Mouse (Mus musculus) limb, embryonic 12.5 days (tissue): ENCODE data around the gene Gm49601. TPM values are rescaled to one million over a fixed set of nuclear protein-coding genes. Genes with fewer than 3 reads are reported as not detected.

Experiments used
- ATAC-seq: fragments of 200-750 bp; cut with Nextera tagmentation; 2 replicates; pipeline ENCODE4 v1.8.0; 2017; ENCODE audit warnings: low read depth, moderate TSS enrichment; ENCODE audit not compliant: insufficient number of reproducible peaks, insufficient read depth, low FRiP score, low TSS enrichment
- H3K27ac ChIP-seq: fragments of 300-500 bp; sonication (generic); 2 replicates; pipeline ENCODE4 v1.5.1; 2016; ENCODE audit warnings: mild to moderate bottlenecking, moderate library complexity
- H3K27me3 ChIP-seq: fragments of 300-500 bp; sonication (generic); 2 replicates; pipeline ENCODE4 v1.6.1; 2016; ENCODE audit warnings: mild to moderate bottlenecking, moderate library complexity
- H3K36me3 ChIP-seq: fragments of 300-500 bp; sonication (generic); 2 replicates; pipeline ENCODE4 v1.6.1; 2016; ENCODE audit warnings: mild to moderate bottlenecking, moderate library complexity
- H3K4me1 ChIP-seq: fragments of 300-500 bp; sonication (generic); replicated peaks from 2 replicates; pipeline ENCODE4 v1.6.1; 2016
- H3K4me2 ChIP-seq: fragments of 300-500 bp; sonication (generic); 2 replicates; pipeline ENCODE4 v1.6.1; 2016; ENCODE audit warnings: mild to moderate bottlenecking, moderate library complexity
- H3K4me3 ChIP-seq: fragments of 300-500 bp; sonication (generic); replicated peaks from 2 replicates; pipeline ENCODE4 v1.5.1; 2016; ENCODE audit warnings: mild to moderate bottlenecking
- H3K9ac ChIP-seq: fragments of 300-500 bp; sonication (generic); replicated peaks from 2 replicates; pipeline ENCODE4 v1.6.1; 2016; ENCODE audit warnings: mild to moderate bottlenecking, moderate library complexity
- H3K9me3 ChIP-seq: fragments of 300-500 bp; sonication (generic); 2 replicates; pipeline ENCODE4 v1.6.1; 2016; ENCODE audit warnings: mild to moderate bottlenecking, moderate library complexity
- WGBS: fragments of 180-500 bp; shearing (Covaris S2); methylation state at CpG from one replicate; pipeline ENCODE4 v1.1.7; 2016; 5-methylcytosine and 5-hydroxymethylcytosine counted together
- polyA plus RNA-seq: library from polyadenylated mRNA; unstranded; fragments of >200 nt; fragmentation: Nextera tagmentation; extraction: Ambion mirVana; gene quantifications from 2 replicates; pipeline ENCODE4 v1.2.1, GENCODE M21; 2016

Gm49601 gene
- polyA plus RNA-seq, 1 experiment from 2014 or later: 5.2 TPM

DNA sequence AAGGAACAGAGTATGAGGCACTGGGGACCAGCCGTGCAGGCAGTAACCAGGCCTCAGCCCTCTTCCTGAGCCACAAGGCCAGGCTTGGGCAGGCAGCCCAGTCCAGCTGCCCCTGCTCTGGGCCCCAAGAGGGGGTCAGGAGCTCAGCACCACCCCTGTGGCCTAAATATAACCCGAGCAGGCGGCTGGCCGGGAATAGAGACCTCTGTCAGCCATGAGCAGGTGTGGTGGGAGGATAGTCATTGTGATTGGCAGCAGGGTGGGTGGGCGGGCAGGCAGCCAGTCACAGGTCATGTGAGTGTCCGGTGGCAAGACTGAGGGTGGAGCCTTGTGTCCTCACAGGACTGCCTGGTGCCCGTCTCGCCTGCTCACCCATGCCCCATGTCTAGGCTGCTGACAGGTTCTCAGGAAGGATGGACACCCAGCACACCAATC lies 21.9 kb downstream of the Gm49601 start:
- no peaks in the 10 kb centered on the region for H3K36me3 ChIP-seq
- no peak overlapping the region for H3K4me3 ChIP-seq
- H3K9ac ChIP-seq: no peak overlapping the region
- 0 out of 2 replicates have a peak, but pooled peaks have one; percentile 17 for ATAC-seq
- H3K4me1 ChIP-seq: peaks cover 35% of the 10 kb centered on the region
- 0 out of 2 replicates have a peak overlapping the region, but pooled peaks have one; percentile 56 for H3K27ac ChIP-seq
- H3K9me3 ChIP-seq: no peaks in the 10 kb centered on the region
- H3K4me2 ChIP-seq: no peak overlapping the region
- peaks cover 37% of the 10 kb centered on the region for H3K27me3 ChIP-seq
- 54% methylated on average over 8 of the region's 8 CpGs for WGBS

DNA sequence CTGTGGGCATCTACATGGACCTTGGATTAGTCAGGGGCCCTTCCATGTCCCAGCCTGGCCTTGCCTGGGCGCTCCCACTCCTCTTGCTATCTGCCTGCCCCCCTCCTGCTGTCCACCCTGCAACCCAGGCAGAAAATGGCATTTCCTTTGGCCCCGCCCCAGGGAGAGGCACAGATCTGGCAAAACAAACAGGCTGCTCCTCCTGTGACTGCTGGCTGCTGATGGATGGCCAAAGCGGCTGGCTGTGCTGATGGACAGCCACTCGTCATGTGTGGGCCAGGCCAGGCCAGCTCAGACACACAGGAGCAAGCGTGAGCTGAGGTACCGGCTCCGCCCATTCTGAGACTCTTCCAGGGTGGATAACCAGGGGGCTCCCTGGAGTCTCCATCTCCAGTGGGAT lies 24.8 kb downstream of the Gm49601 start:
- ATAC-seq: no peak
- H3K4me2 ChIP-seq: no peak overlapping the region
- peaks cover 21% of the 10 kb centered on the region for H3K4me1 ChIP-seq
- no peak overlapping the region for H3K4me3 ChIP-seq
- H3K27ac ChIP-seq: 0 out of 2 replicates have a peak overlapping the region, but pooled peaks have one; percentile 69
- no peaks in the 10 kb centered on the region for H3K36me3 ChIP-seq
- no peaks in the 10 kb centered on the region for H3K9me3 ChIP-seq
- 65% methylated on average over 7 of the region's 7 CpGs for WGBS
- H3K9ac ChIP-seq: no peak overlapping the region
- H3K27me3 ChIP-seq: peaks cover 35% of the 10 kb centered on the region

DNA sequence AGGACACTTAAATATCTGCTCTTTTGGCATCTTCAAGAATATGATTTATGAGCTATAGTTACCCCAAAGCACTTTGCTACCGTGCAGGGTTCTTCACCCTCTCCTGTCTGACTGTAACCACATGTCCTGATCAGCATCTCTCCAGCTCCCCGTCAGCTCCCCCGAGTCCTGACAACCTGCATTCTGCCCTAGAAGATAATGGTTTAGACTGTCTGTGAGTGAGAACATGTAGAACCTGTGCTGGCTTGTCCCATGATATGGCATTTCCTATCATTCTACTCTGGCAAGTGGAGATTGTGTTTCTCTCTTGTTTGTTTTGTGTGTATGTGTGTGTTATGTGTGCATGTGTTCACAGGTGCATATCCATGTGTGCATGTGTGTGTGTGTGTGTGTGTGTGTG lies 28.2 kb downstream of the Gm49601 start:
- Histone ChIP-seq H3K9ac (no peak overlapping the region), H3K27me3 (peaks cover 54% of the 10 kb centered on the region), H3K4me1 (peaks cover 17% of the 10 kb centered on the region), H3K9me3 (no peaks in the 10 kb centered on the region), H3K27ac (no peak overlapping the region), H3K4me3 (no peak overlapping the region), H3K36me3 (no peaks in the 10 kb centered on the region), H3K4me2 (no peak overlapping the region)
- WGBS: 70% methylated on average over 3 of the region's 3 CpGs
- no peak for ATAC-seq

DNA sequence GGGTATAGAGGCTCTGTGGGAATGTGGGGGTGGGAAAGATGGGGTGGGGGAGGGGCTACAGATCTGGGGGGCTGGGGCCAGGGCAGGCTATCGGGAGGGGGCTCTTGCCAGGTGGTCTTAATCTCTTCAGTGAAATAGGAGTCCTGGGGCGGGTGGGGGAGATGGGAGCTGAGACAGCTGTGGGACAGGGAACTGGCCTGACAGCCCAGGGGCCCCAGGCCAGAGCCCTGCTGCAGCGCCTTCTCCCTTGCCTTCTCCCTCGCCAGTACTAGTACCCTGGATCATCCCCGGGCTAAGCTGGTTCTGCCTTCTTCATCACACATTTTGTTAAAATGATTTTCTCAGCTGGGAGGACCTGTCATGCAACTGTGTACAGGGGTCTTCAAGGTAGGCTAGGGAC lies 30.0 kb downstream of the Gm49601 start:
- H3K4me1 ChIP-seq: peaks cover 12% of the 10 kb centered on the region
- 0 out of 2 replicates have a peak, but pooled peaks have one; percentile 38 for ATAC-seq
- WGBS: 34% methylated on average over 5 of the region's 5 CpGs
- no peak overlapping the region for H3K4me3 ChIP-seq
- H3K36me3 ChIP-seq: no peaks in the 10 kb centered on the region
- H3K4me2 ChIP-seq: no peak overlapping the region
- H3K27me3 ChIP-seq: peaks cover 70% of the 10 kb centered on the region
- H3K9me3 ChIP-seq: no peaks in the 10 kb centered on the region
- no peak overlapping the region for H3K27ac ChIP-seq
- H3K9ac ChIP-seq: no peak overlapping the region

DNA sequence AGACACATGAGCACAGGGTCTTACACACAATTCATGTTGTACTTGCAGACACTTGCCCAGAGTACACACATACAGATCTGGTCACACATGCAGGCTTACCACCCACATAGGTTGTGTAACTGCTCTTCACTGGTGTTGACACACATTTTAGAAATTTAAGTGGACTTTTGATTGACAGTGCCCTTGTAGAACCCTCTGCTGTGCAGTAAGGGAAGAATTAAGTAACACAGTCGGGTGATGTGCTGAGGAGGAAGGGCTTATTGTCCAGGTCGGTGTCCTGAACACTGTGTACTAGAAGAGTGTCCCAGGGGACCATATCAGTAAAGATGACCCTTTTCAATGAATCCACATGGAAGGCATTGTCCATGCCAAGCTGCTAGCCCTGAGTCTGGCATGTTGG lies 32.3 kb downstream of the Gm49601 start:
- H3K4me1 ChIP-seq: peaks cover 26% of the 10 kb centered on the region
- WGBS: 78% methylated on average over 2 of the region's 2 CpGs
- no peak overlapping the region for H3K27ac ChIP-seq
- no peak overlapping the region for H3K9ac ChIP-seq
- H3K4me2 ChIP-seq: no peak overlapping the region
- no peak overlapping the region for H3K4me3 ChIP-seq
- peaks cover 85% of the 10 kb centered on the region for H3K27me3 ChIP-seq
- no peaks in the 10 kb centered on the region for H3K36me3 ChIP-seq
- no peak for ATAC-seq
- no peaks in the 10 kb centered on the region for H3K9me3 ChIP-seq

DNA sequence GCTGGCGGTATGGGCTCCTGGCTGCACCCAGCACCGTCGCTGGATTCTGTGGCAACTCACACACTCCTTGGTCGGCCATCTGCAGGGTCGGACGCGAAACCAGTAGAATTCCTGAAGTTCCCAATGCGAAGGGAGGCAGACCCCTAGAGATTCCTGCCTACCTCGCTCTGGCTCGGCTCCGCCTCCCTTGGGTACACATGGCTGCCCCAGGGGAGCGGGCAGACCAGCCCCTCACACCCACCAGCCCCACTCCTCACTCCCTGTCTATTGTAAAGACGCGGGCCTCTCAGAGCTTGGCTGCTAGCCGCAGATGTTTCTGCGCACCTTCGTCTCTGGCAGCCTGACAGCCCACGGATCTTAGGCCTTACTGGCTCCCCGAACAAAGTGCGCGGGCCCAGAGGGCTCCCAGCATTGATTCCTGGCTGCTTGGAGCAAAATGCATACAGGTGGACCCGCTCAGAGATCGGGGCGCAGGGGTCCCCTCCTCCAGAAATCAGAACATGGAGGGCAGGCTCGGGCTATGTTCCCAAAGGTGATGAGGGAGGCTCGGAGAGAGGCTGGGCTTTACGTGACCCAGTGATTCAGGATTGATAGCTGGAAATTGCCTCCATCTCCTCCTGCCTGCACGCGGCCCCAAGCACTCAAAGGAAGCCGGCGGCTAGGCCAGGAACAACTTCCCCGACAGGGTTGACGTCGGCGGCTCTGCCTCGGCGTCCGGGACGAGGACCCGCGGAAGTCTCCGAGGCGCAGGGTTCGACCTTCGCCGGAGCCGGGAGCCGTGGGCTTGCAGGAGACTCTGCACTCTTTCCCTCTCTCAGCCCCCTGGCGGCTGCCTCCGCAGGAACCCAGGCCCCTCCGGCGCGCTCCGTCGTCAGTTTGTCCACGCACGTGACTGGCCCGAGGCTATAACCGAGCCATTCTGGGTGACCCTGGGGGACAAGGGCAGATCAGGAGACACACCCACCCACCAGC lies 34.9 kb downstream of the Gm49601 start:
- peak overlapping the region; percentile 55 for H3K4me2 ChIP-seq
- no peak overlapping the region; the same call in 1 of the 2 replicates for H3K9ac ChIP-seq
- no peaks in the 10 kb centered on the region for H3K9me3 ChIP-seq
- peaks cover 43% of the 10 kb centered on the region for H3K4me1 ChIP-seq
- no peak overlapping the region for H3K27ac ChIP-seq
- no peak for ATAC-seq
- H3K4me3 ChIP-seq: peak overlapping the region; percentile 35
- WGBS: 2% methylated on average over 59 of the region's 59 CpGs
- no peaks in the 10 kb centered on the region for H3K36me3 ChIP-seq
- peaks cover 95% of the 10 kb centered on the region for H3K27me3 ChIP-seq

DNA sequence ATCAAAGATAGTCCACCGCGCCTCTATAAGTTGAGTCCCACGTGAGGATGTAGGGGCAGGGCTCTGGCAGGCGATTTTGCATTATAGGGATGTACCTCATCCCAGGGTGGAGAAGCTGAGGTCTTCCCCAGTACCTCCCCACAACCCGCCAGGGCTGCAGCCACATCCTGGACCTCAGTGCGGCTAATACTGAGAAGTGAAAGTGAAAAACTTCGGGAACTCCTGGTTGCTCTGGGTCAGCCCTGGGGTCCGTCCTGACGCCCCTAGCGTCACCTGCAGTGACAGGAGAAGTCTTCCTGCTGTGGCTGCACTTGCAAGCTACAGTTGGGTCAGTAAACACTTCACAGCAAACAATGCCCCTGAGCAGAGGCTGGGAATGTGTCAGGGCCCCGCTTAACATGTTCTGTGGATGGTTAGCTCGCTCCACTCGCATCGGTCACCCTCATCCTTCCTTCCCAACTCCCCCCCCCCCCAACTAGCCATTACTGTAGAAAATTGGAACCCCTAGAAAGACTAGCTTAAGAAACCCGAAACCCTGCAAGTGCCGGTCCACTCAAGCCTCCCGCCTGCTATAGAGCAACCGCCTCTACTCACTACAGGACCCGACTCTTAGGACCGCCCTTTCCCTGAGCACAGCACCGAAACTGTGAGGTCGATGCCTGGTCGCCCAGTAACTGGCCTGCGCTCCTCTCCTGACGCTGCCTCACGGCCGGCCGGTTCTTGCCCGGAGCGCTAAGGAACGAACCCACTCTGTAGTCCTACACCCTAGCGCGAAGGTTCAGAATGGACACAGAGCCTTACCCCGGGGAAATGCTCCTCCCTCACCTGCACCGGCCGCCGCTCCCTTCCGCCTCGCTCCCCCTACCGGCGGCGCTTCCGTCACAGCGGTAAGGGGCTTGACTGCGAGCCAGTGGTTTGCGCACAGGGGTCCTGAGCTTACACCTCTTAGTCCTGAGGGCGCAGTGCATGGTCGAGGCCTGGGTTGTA lies 36.1 kb downstream of the Gm49601 start, which contains the start of gene Tbx1:
Tbx1 (minus strand) TSS at position 868 of the 987 bp plus-strand sequence.
- Histone ChIP-seq H3K27me3 (peaks cover 96% of the 10 kb centered on the region), H3K4me3 (peak within 1 kb of the TSS; percentile 35), H3K36me3 (no peaks in the 10 kb centered on the region), H3K4me2 (peak within 1 kb of the TSS; percentile 55), H3K4me1 (peaks cover 49% of the 10 kb centered on the region), H3K9me3 (no peaks in the 10 kb centered on the region), H3K27ac (no peak within 1 kb of the TSS), H3K9ac (no peak within 1 kb of the TSS; the same call in 1 of the 2 replicates)
- WGBS: 3% methylated on average over 48 of the region's 48 CpGs
- no peak for ATAC-seq

DNA sequence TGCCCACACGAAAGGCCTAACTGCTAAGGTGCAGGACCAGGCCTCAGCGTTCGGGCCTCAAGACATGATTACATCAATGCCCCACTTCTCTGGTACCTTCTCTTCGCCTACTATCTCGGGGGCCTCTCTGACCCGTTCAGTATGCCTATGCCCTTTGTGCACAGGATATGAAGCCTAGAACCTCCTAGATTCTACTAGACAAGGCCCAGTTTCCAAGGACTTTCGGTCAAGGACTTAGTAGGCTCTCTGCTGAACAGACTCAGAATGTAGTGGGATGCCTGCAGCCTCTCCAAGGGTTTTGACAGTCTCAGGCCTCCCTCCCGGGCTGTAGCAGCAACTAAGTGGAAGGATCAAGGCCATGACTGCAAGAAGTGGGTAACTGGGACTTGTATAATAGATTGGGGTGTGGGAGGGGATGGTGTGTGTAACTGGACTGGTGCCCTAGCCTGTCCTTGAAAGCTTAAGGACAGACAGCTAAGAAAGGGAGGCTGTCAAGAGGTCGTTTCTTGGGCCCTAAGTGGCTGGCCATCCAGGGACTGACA lies 37.1 kb downstream of the Gm49601 start:
- H3K36me3 ChIP-seq: no peaks in the 10 kb centered on the region
- H3K9me3 ChIP-seq: no peaks in the 10 kb centered on the region
- peaks cover 49% of the 10 kb centered on the region for H3K4me1 ChIP-seq
- peaks cover 96% of the 10 kb centered on the region for H3K27me3 ChIP-seq
- no peak overlapping the region for H3K9ac ChIP-seq
- WGBS: 14% methylated on average over 9 of the region's 9 CpGs
- no peak overlapping the region for H3K27ac ChIP-seq
- no peak for ATAC-seq
- H3K4me2 ChIP-seq: peak overlapping the region; percentile 75; the same call in 1 of the 2 replicates
- H3K4me3 ChIP-seq: no peak overlapping the region

DNA sequence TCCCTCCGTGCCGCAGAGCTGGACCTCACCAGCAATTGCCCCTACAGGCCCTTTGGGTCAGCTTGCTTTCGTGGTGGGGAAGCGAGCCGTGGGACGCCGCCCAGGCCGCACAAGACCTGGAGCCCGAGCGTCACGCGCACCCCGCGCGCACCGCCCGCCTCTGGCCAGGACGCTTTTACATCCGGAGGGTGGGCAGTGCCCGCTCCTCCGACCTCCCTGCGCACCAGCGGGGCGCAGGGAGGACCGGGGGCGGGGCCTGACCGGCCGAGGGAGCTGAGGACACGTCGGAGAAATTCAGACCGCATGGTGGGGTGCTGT lies 37.5 kb downstream of the Gm49601 start:
- Histone ChIP-seq H3K27ac (no peak overlapping the region), H3K9ac (no peak overlapping the region), H3K4me2 (peak overlapping the region; percentile 75), H3K4me1 (peaks cover 49% of the 10 kb centered on the region), H3K4me3 (peak overlapping the region; percentile 51), H3K36me3 (no peaks in the 10 kb centered on the region), H3K27me3 (peaks cover 96% of the 10 kb centered on the region), H3K9me3 (no peaks in the 10 kb centered on the region)
- WGBS: 2% methylated on average over 31 of the region's 31 CpGs
- ATAC-seq: no peak

DNA sequence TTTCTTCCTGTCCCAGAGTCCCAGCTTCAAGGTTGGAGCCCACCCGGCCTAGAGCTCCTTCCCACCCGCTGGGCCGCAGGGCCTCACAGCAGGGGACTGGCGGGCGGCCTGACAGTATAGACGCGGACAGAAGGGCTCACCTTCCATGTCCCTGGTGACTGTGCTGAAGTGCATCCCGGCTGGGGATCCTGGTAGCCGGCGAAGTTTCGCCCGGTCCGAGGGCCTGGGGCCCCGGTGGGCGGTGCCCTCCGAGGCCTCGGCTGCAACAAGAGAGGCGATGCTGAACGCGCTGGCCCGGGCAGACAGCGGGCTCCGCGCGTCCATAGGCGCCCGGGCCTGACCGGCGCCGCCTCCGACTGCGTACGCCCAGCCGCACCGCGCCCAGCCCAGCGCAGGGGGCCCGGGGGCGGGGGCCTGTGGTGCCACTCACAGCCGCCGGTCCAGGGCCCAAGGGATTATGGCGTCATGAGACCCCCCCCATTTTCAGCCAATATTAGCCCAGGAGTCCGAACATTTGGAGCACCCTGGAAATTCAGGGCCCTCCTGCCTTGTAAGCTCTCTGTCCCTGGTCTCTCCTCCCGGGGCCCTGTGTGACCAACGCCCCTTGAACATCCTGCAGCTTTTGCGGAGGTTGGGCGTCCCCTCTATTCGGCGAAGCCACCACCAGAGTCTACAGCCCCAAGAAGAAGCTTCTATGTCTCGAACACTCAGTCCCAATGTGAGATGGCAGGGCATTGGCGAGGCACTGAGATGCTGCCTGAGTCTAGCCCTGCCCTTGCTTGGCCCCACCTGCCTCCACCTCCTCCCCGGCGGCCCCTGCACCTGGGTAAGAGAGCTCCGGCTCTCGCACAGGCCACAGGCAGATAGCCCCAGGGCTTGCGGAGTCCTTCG lies 38.1 kb downstream of the Gm49601 start:
- 1% methylated on average over 57 of the region's 57 CpGs for WGBS
- Histone ChIP-seq H3K4me3 (peak overlapping the region; percentile 51), H3K9ac (peak overlapping the region; percentile 55; the same call in 1 of the 2 replicates), H3K27ac (no peak overlapping the region), H3K27me3 (peaks cover 96% of the 10 kb centered on the region), H3K9me3 (no peaks in the 10 kb centered on the region), H3K36me3 (no peaks in the 10 kb centered on the region), H3K4me1 (peaks cover 49% of the 10 kb centered on the region), H3K4me2 (peak overlapping the region; percentile 75)
- ATAC-seq: peak; percentile 49; the same call in 1 of the 2 replicates
